Mouse (Mus musculus): ENCODE results near the gene Zfp780b. TPM values are rescaled to one million over a fixed set of nuclear protein-coding genes. Genes with fewer than 3 reads are reported as not detected.

Zfp780b gene
- total RNA-seq, 2 experiments from 2014 or later = 7.7 to 10.0 TPM

Other genes with a start within 250 kb of the Zfp780b start
- 1 to 10 TPM; 5.9 to 9.0 TPM for gene Zfp60, start 247.8 kb downstream of the Zfp780b start, total RNA-seq (2021)
- 1 to 10 TPM; 4.0 to 5.0 TPM for gene Zfp626, start 172.0 kb downstream of the Zfp780b start, total RNA-seq (2021)
- 1 to 10 TPM; 2.3 to 2.7 TPM for gene Zfp59, start 140.6 kb downstream of the Zfp780b start, total RNA-seq (2021)
- 1 to 10 TPM; 2.1 to 2.3 TPM for gene Zfp607a, start 121.6 kb downstream of the Zfp780b start, total RNA-seq (2021)
- 1 to 10 TPM; 4.1 to 6.2 TPM for gene Zfp974, start 49.7 kb downstream of the Zfp780b start, total RNA-seq (2021)
- under 1 TPM; 0.39 to 0.43 TPM for gene Zfp850, start 34.9 kb upstream of the Zfp780b start, total RNA-seq (2021)
- 100 to 1,000 TPM; 100 to 102 TPM for gene Psmc4, start 70.9 kb upstream of the Zfp780b start, total RNA-seq (2021)
- gene Fcgbp, start 92.1 kb upstream of the Zfp780b start, total RNA-seq (2021) = not detected
- not detected for gene 9530053A07Rik, start 150.3 kb upstream of the Zfp780b start, total RNA-seq (2021)
- gene Fbl, start 190.5 kb upstream of the Zfp780b start, total RNA-seq (2021) = 10 to 100 TPM; 21.2 to 28.9 TPM
- 10 to 100 TPM; 65.3 to 78.6 TPM for gene Dyrk1b, start 200.3 kb upstream of the Zfp780b start, total RNA-seq (2021)

All from gastrocnemius, adult 2 months (tissue).